Mouse (Mus musculus) embryonic facial prominence, embryonic 10.5 days (tissue): ENCODE measurements around the gene Ip6k1. TPM values are rescaled to one million over a fixed set of nuclear protein-coding genes. Genes with fewer than 3 reads are reported as not detected.

ENCODE experiments used
- DNase-seq: peaks from one replicate; pipeline ENCODE4 v3.0.0-alpha.2; 2017; ENCODE audit warnings: low spot score
- H3K27ac ChIP-seq: fragments of 300-500 bp; sonication (generic); replicated peaks from 2 replicates; pipeline ENCODE4 v1.5.1; 2016; ENCODE audit warnings: mild to moderate bottlenecking
- H3K27me3 ChIP-seq: fragments of 300-500 bp; sonication (generic); replicated peaks from 2 replicates; pipeline ENCODE4 v1.6.1; 2016; ENCODE audit warnings: low read depth, mild to moderate bottlenecking; ENCODE audit not compliant: poor library complexity, severe bottlenecking
- H3K36me3 ChIP-seq: fragments of 300-500 bp; sonication (generic); replicated peaks from 2 replicates; pipeline ENCODE4 v1.6.1; 2016; ENCODE audit warnings: mild to moderate bottlenecking, moderate library complexity
- H3K4me1 ChIP-seq: fragments of 300-500 bp; sonication (generic); 2 replicates; pipeline ENCODE4 v1.6.1; 2016
- H3K4me3 ChIP-seq: fragments of 300-500 bp; sonication (generic); 2 replicates; pipeline ENCODE4 v1.5.1; 2016; ENCODE audit warnings: mild to moderate bottlenecking, moderate library complexity
- H3K9me3 ChIP-seq: fragments of 300-500 bp; sonication (generic); 2 replicates; pipeline ENCODE4 v1.6.1; 2016; ENCODE audit warnings: mild to moderate bottlenecking
- WGBS: fragments of 180-500 bp; shearing (Covaris S2); methylation state at CpG from one replicate; pipeline ENCODE4 v1.1.7; 2016; 5-methylcytosine and 5-hydroxymethylcytosine counted together
- polyA plus RNA-seq: library from polyadenylated mRNA; unstranded; fragments of >200 nt; fragmentation: Nextera tagmentation; extraction: Ambion mirVana; gene quantifications from 2 replicates; pipeline ENCODE4 v1.2.1, GENCODE M21; 2016

Ip6k1 gene
- polyA plus RNA-seq, 1 experiment from 2014 or later, result 57.3 TPM

GRCm38 (mm10) chr9:107984754-107985055 is 17.6 kb upstream of the Ip6k1 start:
- no peak for DNase-seq
- Histone ChIP-seq H3K27me3 (peaks cover 12% of the 10 kb centered on the region; the same call in 1 of the 2 replicates), H3K4me1 (peaks cover 84% of the 10 kb centered on the region), H3K9me3 (no peaks in the 10 kb centered on the region), H3K36me3 (peaks cover 7% of the 10 kb centered on the region; the same call in 1 of the 2 replicates), H3K27ac (peak overlapping the region; percentile 95), H3K4me3 (peak overlapping the region; percentile 81)
- WGBS, result 35% methylated on average over 9 of the region's 9 CpGs

- WGBS, result under 1% methylated on average over 58 of the region's 58 CpGs
- Histone ChIP-seq H3K36me3 (peaks cover 7% of the 10 kb centered on the region; the same call in 1 of the 2 replicates), H3K27me3 (peaks cover 12% of the 10 kb centered on the region; the same call in 1 of the 2 replicates), H3K4me3 (peak within 1 kb of the TSS; percentile 81), H3K27ac (peak within 1 kb of the TSS; percentile 95), H3K4me1 (peaks cover 77% of the 10 kb centered on the region), H3K9me3 (no peaks in the 10 kb centered on the region)
- DNase-seq, result peak; percentile 95
These were observed 16.9 kb upstream of the Ip6k1 start, which contains the start of gene Inka1 for GRCm38 (mm10) chr9:107985131-107986119. Gene Inka1, minus strand, starts transcription at chr9:107985879.

- H3K27me3 ChIP-seq, result peaks cover 12% of the 10 kb centered on the region; the same call in 1 of the 2 replicates
- peaks cover 67% of the 10 kb centered on the region for H3K4me1 ChIP-seq
- H3K9me3 ChIP-seq, result no peaks in the 10 kb centered on the region
- peak; percentile 90 for DNase-seq
- 4% methylated on average over 18 of the region's 18 CpGs for WGBS
- H3K27ac ChIP-seq, result peak overlapping the region; percentile 95
- H3K36me3 ChIP-seq, result peaks cover 7% of the 10 kb centered on the region; the same call in 1 of the 2 replicates
- peak overlapping the region; percentile 81 for H3K4me3 ChIP-seq
These were observed 15.9 kb upstream of the Ip6k1 start for GRCm38 (mm10) chr9:107986376-107986775.

- H3K4me3 ChIP-seq, result no peak overlapping the region
- H3K27ac ChIP-seq, result peak overlapping the region; percentile 77
- H3K27me3 ChIP-seq, result peaks cover 12% of the 10 kb centered on the region; the same call in 1 of the 2 replicates
- 59% methylated on average over 3 of the region's 3 CpGs for WGBS
- H3K36me3 ChIP-seq, result peaks cover 7% of the 10 kb centered on the region; the same call in 1 of the 2 replicates
- no peaks in the 10 kb centered on the region for H3K9me3 ChIP-seq
- DNase-seq, result no peak
- H3K4me1 ChIP-seq, result peaks cover 60% of the 10 kb centered on the region
These were observed 14.4 kb upstream of the Ip6k1 start for GRCm38 (mm10) chr9:107987950-107988349.

- DNase-seq, result no peak
- Histone ChIP-seq H3K36me3 (no peaks in the 10 kb centered on the region), H3K27me3 (no peaks in the 10 kb centered on the region), H3K27ac (peak within 1 kb of the TSS; percentile 30; the same call in 1 of the 2 replicates), H3K4me1 (peaks cover 19% of the 10 kb centered on the region), H3K9me3 (no peaks in the 10 kb centered on the region), H3K4me3 (no peak within 1 kb of the TSS)
- 48% methylated on average over 2 of the region's 2 CpGs for WGBS
These were observed 10.1 kb upstream of the Ip6k1 start, which contains the start of gene Cdhr4 for GRCm38 (mm10) chr9:107992197-107992596. Gene Cdhr4, plus strand, starts transcription at chr9:107992497.

GRCm38 (mm10) chr9:107993013-107993412 is 9.3 kb upstream of the Ip6k1 start:
- peaks cover 13% of the 10 kb centered on the region for H3K4me1 ChIP-seq
- H3K27me3 ChIP-seq, result no peaks in the 10 kb centered on the region
- DNase-seq, result no peak
- no peak overlapping the region for H3K27ac ChIP-seq
- H3K9me3 ChIP-seq, result no peaks in the 10 kb centered on the region
- H3K36me3 ChIP-seq, result no peaks in the 10 kb centered on the region
- H3K4me3 ChIP-seq, result no peak overlapping the region
- WGBS, result 85% methylated on average over 11 of the region's 11 CpGs

- no peak for DNase-seq
- no peak overlapping the region for H3K4me3 ChIP-seq
- 73% methylated on average over 2 of the region's 2 CpGs for WGBS
- no peaks in the 10 kb centered on the region for H3K9me3 ChIP-seq
- peaks cover 8% of the 10 kb centered on the region for H3K4me1 ChIP-seq
- H3K36me3 ChIP-seq, result no peaks in the 10 kb centered on the region
- H3K27me3 ChIP-seq, result no peaks in the 10 kb centered on the region
- no peak overlapping the region for H3K27ac ChIP-seq
These were observed 7.8 kb upstream of the Ip6k1 start for GRCm38 (mm10) chr9:107994464-107994863.

- Histone ChIP-seq H3K4me3 (no peak overlapping the region), H3K27me3 (no peaks in the 10 kb centered on the region), H3K9me3 (no peaks in the 10 kb centered on the region), H3K27ac (no peak overlapping the region), H3K4me1 (peaks cover 8% of the 10 kb centered on the region), H3K36me3 (no peaks in the 10 kb centered on the region)
- no peak for DNase-seq
- WGBS, result 92% methylated on average over 21 of the region's 21 CpGs
These were observed 6.8 kb upstream of the Ip6k1 start for GRCm38 (mm10) chr9:107995513-107995912.

GRCm38 (mm10) chr9:107996049-107996448 is 6.3 kb upstream of the Ip6k1 start, which contains the start of gene Gm20662:
Gene Gm20662, plus strand, starts transcription at chr9:107996349.
- no peak for DNase-seq

GRCm38 (mm10) chr9:108002778-108003530 is 653 bp downstream of the Ip6k1 start:
- Histone ChIP-seq H3K4me1 (peaks cover 27% of the 10 kb centered on the region), H3K9me3 (no peaks in the 10 kb centered on the region), H3K27me3 (no peaks in the 10 kb centered on the region), H3K27ac (peak overlapping the region; percentile 97), H3K4me3 (peak overlapping the region; percentile 97), H3K36me3 (peaks cover 10% of the 10 kb centered on the region)
- WGBS, result under 1% methylated on average over 50 of the region's 50 CpGs
- no peak for DNase-seq

More at GRCm38 (mm10) chr9:107996049-107996448, 6.3 kb upstream of the Ip6k1 start, which contains the start of gene Gm20662:
- H3K9me3 ChIP-seq, result no peaks in the 10 kb centered on the region
- peaks cover 8% of the 10 kb centered on the region for H3K4me1 ChIP-seq
- no peak within 1 kb of the TSS for H3K4me3 ChIP-seq
- no peaks in the 10 kb centered on the region for H3K27me3 ChIP-seq
- no peaks in the 10 kb centered on the region for H3K36me3 ChIP-seq
- H3K27ac ChIP-seq, result no peak within 1 kb of the TSS
- 93% methylated on average over 5 of the region's 5 CpGs for WGBS

- Histone ChIP-seq H3K4me1 (peaks cover 27% of the 10 kb centered on the region), H3K9me3 (no peaks in the 10 kb centered on the region), H3K27ac (peak overlapping the region; percentile 97), H3K27me3 (no peaks in the 10 kb centered on the region), H3K4me3 (peak overlapping the region; percentile 97), H3K36me3 (peaks cover 16% of the 10 kb centered on the region)
- 23% methylated on average over 8 of the region's 8 CpGs for WGBS
- peak; percentile 21 for DNase-seq
These were observed 1.2 kb downstream of the Ip6k1 start for GRCm38 (mm10) chr9:108003531-108003890.

- Histone ChIP-seq H3K27ac (no peak overlapping the region), H3K9me3 (no peaks in the 10 kb centered on the region), H3K27me3 (no peaks in the 10 kb centered on the region), H3K4me1 (peaks cover 19% of the 10 kb centered on the region), H3K36me3 (peaks cover 44% of the 10 kb centered on the region), H3K4me3 (no peak overlapping the region)
- no peak for DNase-seq
- 93% methylated on average over 5 of the region's 5 CpGs for WGBS
These were observed 5.7 kb downstream of the Ip6k1 start for GRCm38 (mm10) chr9:108008041-108008440.
